Mouse (Mus musculus): ENCODE measurements at regions not wholly inside any gene's neighbourhood (a gene's known extent, or its start where the extent isn't known, plus 50 kb on each side); places are given as distances from the start of the nearest gene placed in this dataset.

DNA sequence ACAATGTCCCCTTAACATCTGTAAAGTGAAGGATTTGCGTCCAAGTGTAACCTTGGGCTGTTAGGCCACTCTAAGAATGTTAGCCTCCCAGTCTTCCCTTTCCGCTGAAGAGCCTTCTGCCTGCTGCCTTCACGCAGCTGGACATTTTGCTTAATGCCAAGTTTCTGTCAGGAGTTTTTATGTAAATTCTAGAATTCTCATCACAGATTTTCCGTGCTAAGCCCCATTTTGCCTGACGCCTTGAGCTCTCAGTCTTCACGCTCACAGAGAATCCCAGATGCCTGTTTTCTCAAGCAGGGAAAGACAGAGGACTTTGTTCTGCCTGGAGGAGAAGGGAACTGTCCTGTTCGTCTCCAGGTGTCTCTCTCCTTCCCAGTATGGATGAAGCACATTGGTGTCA, 593.8 kb upstream of the Map3k7 start:
- TF ChIP-seq CTCF (IDR thresholded peaks at IDR 0.05; ENCODE audit: low read depth), result no peak
- TF ChIP-seq EP300 (IDR thresholded peaks at IDR 0.05; ENCODE audit: low read depth), result no peak

Measured in liver, postnatal 0 days (tissue).